Mouse (Mus musculus): ENCODE measurements around the gene Pparg. TPM values are rescaled to one million over a fixed set of nuclear protein-coding genes. Genes with fewer than 3 reads are reported as not detected.

Gene Pparg
- polyA plus RNA-seq, 1 experiment from 2014 or later: 5.7 TPM

DNA sequence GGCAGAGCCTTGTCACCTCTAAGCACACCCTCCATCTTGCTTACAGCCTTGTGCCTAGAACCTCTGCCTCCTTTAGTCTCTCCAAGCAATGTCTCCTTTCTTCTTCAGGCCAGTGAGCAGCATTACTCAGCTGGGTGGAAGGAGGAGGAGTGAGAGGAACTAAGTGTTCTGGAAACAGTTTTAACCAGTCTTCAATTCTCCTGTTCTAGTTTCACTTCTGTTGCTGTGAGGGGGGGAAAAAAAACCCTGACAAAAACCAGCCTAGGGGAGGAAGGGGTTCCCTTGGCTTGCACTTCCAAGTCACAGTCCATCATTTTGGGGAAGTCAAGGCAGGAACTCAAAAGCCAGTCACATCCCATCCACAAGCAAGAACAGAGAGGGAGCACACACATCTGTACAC lies 29.8 kb upstream of the Pparg start:
- Histone ChIP-seq H3K9me3 (replicated peaks) (no peaks in the 10 kb centered on the region), H3K4me2 (no peak overlapping the region), H3K4me3 (replicated peaks) (no peak overlapping the region), H3K4me1 (peaks cover 7% of the 10 kb centered on the region), H3K36me3 (no peaks in the 10 kb centered on the region), H3K27ac (no peak overlapping the region), H3K27me3 (no peaks in the 10 kb centered on the region), H3K9ac (no peak overlapping the region)
- no peak for ATAC-seq (replicated peaks; ENCODE audit: low FRiP score)

DNA sequence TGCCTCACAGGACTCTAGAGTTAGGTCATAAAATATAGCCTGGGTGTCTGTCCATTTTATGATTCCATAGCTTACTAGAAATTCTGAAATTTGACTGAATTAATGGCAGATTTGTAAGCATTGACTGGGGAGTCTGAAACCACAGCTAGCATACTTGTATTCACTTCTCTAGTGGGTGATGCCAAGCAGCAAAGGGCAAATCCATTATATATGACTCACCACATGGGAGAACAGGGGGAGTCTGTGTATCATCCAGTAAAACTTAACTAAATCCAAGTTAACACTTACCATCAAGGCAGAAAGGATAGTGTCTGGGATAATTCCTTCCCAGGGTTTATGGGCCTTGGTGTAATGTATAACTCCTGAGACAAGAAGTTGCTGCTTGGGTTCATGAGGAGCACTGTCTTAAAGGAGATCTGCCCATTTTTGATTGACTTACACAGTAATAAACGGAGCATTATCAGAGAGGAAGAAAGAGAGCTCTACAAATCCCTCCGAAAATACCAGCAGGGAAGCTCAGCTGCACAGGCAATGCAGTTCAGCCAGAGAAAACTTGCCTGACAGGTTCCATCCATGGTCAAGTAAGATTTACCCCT lies 27.6 kb upstream of the Pparg start:
- Histone ChIP-seq H3K36me3 (no peaks in the 10 kb centered on the region), H3K9ac (no peak overlapping the region), H3K4me1 (peaks cover 11% of the 10 kb centered on the region), H3K4me3 (replicated peaks) (no peak overlapping the region), H3K9me3 (replicated peaks) (no peaks in the 10 kb centered on the region), H3K27me3 (no peaks in the 10 kb centered on the region), H3K4me2 (no peak overlapping the region), H3K27ac (no peak overlapping the region)
- 51% methylated on average over 2 of the region's 2 CpGs for WGBS
- no peak for ATAC-seq (replicated peaks; ENCODE audit: low FRiP score)

DNA sequence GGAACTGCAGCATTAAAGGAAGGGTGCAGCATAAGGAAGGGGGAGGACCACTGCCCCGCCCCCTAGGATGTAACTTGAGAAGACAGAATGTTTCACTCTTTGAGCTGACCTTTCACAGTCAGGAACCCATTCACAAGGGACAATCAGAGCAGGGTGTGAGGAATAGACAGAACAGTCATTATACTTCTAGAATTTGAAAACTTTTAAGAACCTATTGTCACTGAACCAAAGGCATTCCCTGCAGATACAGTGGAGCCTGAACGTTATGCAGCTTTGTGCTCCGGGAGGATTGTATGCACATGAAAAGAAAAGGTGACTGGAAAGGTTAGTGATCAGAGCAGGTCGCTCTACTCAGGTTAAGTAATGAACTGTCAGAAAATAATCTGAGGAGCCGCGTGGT lies 25.2 kb upstream of the Pparg start:
- Histone ChIP-seq H3K27me3 (no peaks in the 10 kb centered on the region), H3K27ac (no peak overlapping the region), H3K4me1 (peaks cover 11% of the 10 kb centered on the region), H3K9me3 (replicated peaks) (no peaks in the 10 kb centered on the region), H3K36me3 (no peaks in the 10 kb centered on the region), H3K4me2 (no peak overlapping the region), H3K4me3 (replicated peaks) (no peak overlapping the region), H3K9ac (no peak overlapping the region)
- ATAC-seq (replicated peaks; ENCODE audit: low FRiP score): no peak
- 37% methylated on average over 6 of the region's 6 CpGs for WGBS

DNA sequence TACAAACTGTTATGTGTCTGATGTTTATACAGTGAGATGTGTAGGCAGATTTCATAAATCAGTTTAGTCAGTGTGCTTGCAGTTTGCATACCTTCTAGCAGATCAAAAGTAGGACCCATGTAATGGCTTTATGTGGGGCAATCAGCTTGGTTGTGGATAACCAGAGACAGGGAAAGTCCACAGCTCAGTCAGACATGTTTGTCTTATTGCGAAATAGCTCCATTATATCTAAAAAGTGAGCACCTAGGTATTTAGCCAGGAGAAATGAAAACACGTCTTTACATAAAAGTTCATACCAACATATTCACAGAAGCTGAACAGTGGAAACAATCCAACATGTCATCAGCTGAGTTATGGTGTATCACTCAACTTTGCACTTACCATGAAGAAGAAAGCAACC lies 20.7 kb upstream of the Pparg start:
- peaks cover 19% of the 10 kb centered on the region for H3K4me1 ChIP-seq
- H3K27ac ChIP-seq: no peak overlapping the region
- no peaks in the 10 kb centered on the region for H3K9me3 ChIP-seq (replicated peaks)
- WGBS: 78% methylated on average over 2 of the region's 2 CpGs
- H3K4me2 ChIP-seq: no peak overlapping the region
- ATAC-seq (replicated peaks; ENCODE audit: low FRiP score): no peak
- no peak overlapping the region for H3K9ac ChIP-seq
- H3K4me3 ChIP-seq (replicated peaks): no peak overlapping the region
- H3K27me3 ChIP-seq: no peaks in the 10 kb centered on the region
- H3K36me3 ChIP-seq: no peaks in the 10 kb centered on the region

DNA sequence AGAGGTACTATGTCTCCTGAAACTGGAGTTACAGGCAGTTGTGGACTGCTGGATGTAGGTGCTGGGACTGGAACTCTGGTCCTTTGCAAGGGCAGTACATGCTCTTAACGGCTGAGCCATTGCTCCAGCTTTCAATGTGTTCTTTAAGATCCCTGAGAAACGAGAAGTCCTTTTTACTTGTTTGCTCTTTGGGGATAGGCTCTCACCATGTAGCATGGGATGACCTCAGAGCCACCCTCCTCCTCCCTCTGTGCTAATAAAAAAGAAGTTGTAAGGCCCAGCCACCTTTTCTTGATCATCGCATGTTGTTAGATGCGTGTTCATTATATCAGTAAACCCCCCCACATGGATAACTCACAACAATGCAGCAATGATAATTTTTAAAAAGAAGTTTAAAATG lies 17.7 kb upstream of the Pparg start:
- no peak for ATAC-seq (replicated peaks; ENCODE audit: low FRiP score)
- 75% methylated on average over 4 of the region's 4 CpGs for WGBS
- no peak overlapping the region for H3K4me3 ChIP-seq (replicated peaks)
- H3K9ac ChIP-seq: no peak overlapping the region
- H3K4me2 ChIP-seq: no peak overlapping the region
- H3K9me3 ChIP-seq (replicated peaks): no peaks in the 10 kb centered on the region
- H3K36me3 ChIP-seq: no peaks in the 10 kb centered on the region
- peaks cover 9% of the 10 kb centered on the region for H3K4me1 ChIP-seq
- no peaks in the 10 kb centered on the region for H3K27me3 ChIP-seq
- H3K27ac ChIP-seq: no peak overlapping the region

DNA sequence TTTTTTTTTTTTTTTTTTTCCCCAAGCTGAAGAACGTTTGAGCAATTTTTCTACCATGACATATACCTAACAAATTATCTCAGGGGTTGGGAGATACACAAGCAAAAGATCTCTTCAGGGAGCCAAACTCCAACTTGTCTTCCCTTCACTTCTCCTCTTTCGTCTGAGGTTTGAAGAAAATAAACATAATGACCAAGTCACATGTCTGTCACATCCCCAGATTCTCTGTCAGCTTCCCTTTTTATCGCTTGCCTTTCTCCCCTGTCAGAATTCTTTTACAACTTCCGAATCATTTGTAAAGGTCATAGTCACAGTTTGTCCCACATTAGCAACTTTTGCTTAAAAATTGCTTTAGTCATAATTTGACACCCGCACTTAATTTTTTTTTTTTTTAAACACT lies 17.2 kb upstream of the Pparg start:
- Histone ChIP-seq H3K9me3 (replicated peaks) (no peaks in the 10 kb centered on the region), H3K36me3 (no peaks in the 10 kb centered on the region), H3K4me2 (no peak overlapping the region), H3K9ac (no peak overlapping the region), H3K27ac (no peak overlapping the region), H3K4me3 (replicated peaks) (no peak overlapping the region), H3K4me1 (peaks cover 9% of the 10 kb centered on the region), H3K27me3 (no peaks in the 10 kb centered on the region)
- 50% methylated on average over 5 of the region's 5 CpGs for WGBS
- no peak for ATAC-seq (replicated peaks; ENCODE audit: low FRiP score)

DNA sequence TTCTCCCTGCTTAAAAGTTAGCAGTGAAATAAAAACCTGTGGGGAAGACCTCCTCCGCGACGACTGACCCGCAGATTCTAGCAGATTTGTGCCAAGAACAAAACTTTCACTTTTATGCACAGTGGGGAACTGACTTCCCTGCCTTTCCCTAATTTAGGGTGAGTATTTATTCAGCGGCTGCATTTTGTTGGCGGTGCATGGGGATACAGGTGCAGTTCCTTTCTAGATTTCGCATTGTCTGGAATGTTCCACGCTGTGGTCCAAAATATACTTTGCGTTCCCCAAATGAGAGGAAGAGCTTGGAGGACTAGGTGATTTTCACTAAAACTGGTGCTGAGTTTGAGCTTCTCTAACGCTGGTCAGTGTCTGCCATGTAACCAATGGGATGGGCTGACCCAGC lies 16.6 kb upstream of the Pparg start:
- Histone ChIP-seq H3K27me3 (no peaks in the 10 kb centered on the region), H3K4me2 (peak overlapping the region; percentile 13; the same call in 1 of the 2 replicates), H3K4me1 (peaks cover 9% of the 10 kb centered on the region), H3K9ac (no peak overlapping the region), H3K4me3 (replicated peaks) (no peak overlapping the region), H3K36me3 (no peaks in the 10 kb centered on the region), H3K9me3 (replicated peaks) (no peaks in the 10 kb centered on the region), H3K27ac (no peak overlapping the region)
- WGBS: 39% methylated on average over 10 of the region's 10 CpGs
- ATAC-seq (replicated peaks; ENCODE audit: low FRiP score): no peak

DNA sequence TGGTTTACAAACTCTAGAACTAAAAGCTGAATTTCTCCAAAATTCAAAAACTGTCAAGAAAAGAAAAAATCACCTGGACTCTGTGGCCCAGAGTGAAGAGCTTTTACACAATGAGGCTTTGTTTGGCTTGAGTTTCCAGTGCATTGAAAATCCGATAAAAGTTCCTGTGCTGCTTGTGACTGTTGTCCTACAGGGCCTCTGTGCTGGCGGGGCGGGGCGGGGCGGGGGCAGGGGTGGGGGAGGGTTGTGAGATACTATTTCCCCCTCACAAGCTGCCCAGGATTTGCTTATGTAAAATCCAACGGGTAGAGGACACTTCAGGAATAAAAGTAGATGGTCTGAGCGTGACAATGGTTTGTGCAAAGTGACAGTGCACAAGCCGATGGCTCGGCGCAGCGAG lies 16.2 kb upstream of the Pparg start:
- no peak overlapping the region for H3K9ac ChIP-seq
- ATAC-seq (replicated peaks; ENCODE audit: low FRiP score): no peak
- H3K27ac ChIP-seq: no peak overlapping the region
- H3K9me3 ChIP-seq (replicated peaks): no peaks in the 10 kb centered on the region
- 0 out of 2 replicates have a peak overlapping the region, but pooled peaks have one; percentile 9 for H3K4me2 ChIP-seq
- H3K27me3 ChIP-seq: no peaks in the 10 kb centered on the region
- no peak overlapping the region for H3K4me3 ChIP-seq (replicated peaks)
- H3K36me3 ChIP-seq: no peaks in the 10 kb centered on the region
- WGBS: 36% methylated on average over 11 of the region's 11 CpGs
- H3K4me1 ChIP-seq: peaks cover 12% of the 10 kb centered on the region

DNA sequence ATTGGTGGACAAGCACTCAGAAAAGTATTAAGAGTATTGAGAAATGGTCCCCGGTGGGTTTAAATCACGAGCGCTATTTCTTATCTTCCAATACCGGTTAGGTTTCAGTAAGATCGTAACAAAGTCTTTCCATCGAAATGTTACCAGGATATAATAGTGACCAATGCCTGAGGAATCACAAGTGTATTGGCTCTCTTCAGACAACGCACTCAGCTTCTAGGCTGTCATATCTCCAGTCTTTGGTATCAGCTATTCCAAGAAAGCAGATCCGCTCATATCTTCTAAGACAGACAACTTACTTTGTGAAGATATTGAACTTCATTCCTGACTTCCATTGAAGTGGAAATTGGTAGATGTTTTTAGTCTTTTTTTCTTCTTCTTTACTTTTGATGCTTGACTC lies 15.7 kb upstream of the Pparg start:
- Histone ChIP-seq H3K4me1 (peaks cover 14% of the 10 kb centered on the region), H3K4me3 (replicated peaks) (no peak overlapping the region), H3K9ac (no peak overlapping the region), H3K9me3 (replicated peaks) (no peaks in the 10 kb centered on the region), H3K4me2 (no peak overlapping the region), H3K27me3 (no peaks in the 10 kb centered on the region), H3K36me3 (no peaks in the 10 kb centered on the region), H3K27ac (no peak overlapping the region)
- ATAC-seq (replicated peaks; ENCODE audit: low FRiP score): no peak
- WGBS: 90% methylated on average over 8 of the region's 8 CpGs

DNA sequence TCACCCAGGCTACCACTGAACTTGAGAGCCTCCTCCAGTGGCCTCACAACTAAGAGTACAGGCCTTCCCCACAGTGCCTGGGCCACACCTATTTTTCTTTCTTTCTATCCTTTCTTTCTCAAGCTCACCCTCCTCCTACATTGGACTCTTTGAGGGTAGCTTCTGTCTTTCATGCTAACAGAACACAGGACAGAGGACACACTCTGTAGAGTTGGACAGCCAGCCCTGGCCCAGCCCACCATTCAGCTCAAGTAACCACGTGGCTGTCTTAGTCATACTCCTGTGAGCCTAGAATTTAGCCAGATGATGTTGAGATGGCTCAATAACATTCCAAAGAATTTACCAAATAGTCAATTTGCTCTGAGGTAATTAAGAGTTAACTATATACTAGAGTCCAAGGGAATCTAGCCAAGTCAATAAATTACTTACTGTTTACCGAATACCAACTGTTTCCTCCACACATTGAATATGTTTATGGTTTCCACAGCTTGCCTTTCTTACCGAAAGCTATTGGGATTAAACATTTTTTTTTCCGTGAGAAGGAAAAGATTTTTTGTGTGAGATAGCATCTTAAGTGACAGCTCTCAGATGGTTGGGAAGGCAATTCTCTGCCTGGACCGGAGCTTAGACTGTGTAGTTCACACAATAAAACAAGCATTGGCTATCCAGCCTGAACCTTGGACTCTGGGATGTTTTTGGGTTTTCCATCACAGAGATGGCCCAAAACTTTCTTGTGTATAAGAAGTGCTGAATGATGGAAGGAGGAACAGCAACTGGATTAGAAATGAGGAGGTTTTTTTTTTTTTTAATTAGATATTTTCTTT lies 10.9 kb upstream of the Pparg start:
- Histone ChIP-seq H3K4me2 (no peak overlapping the region), H3K9me3 (replicated peaks) (no peaks in the 10 kb centered on the region), H3K4me3 (replicated peaks) (no peak overlapping the region), H3K4me1 (peaks cover 5% of the 10 kb centered on the region), H3K27ac (peak overlapping the region; percentile 54), H3K9ac (no peak overlapping the region), H3K27me3 (no peaks in the 10 kb centered on the region), H3K36me3 (no peaks in the 10 kb centered on the region)
- whole genome bisulfite sequencing: 39% methylated on average over 5 of the region's 5 CpGs
- no peak for ATAC-seq (replicated peaks; ENCODE audit: low FRiP score)

DNA sequence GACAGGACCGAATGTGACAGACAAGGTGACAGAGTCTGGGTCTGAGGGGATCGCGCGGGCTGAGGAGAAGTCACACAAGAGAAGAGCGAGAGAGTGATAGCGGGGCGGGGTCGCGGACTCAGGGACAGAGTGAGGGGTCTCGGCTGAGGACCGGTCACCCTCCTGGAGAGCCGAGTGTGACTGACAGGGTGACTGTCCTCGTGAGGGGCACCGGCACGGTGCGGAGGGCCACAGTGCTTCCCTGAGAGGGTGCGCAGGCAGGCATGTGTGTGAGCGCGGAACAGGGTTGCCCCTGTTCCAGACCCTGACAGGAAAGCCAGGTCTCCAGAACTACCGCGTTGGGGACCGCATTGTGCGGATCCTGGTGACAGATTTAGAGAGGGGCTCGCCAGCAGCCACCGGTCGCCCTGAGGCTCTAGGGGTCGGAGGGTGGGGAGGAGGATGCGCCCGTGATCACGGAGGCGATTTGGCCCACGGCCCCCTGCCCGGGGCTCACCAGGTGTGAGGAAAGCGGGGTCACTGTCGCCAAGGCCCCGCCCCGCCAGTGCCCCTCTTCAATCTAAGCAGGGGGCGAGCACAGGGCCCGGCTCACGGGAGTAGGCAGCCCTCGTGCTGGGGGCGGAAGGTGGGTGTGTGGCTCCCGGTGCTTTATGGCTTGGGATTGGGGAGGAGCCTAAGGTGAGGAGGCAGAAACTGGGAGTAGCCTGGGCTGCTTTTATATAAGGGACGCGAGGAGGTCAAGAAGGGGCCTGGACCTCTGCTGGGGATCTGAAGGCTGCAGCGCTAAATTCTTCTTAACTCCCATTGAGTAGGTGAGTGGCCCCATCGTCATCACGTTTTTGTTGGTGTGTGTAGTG lies 1.1 kb downstream of the Pparg start:
- ATAC-seq (replicated peaks; ENCODE audit: low FRiP score): peak; percentile 72
- no peak overlapping the region for H3K27ac ChIP-seq
- H3K4me2 ChIP-seq: peak overlapping the region; percentile 100
- peaks cover 13% of the 10 kb centered on the region for H3K4me1 ChIP-seq
- 0 out of 2 replicates have a peak, but pooled peaks cover 5% of the 10 kb centered on the region for H3K9me3 ChIP-seq (replicated peaks)
- H3K27me3 ChIP-seq: peaks cover 22% of the 10 kb centered on the region
- peak overlapping the region; percentile 55 for H3K9ac ChIP-seq
- H3K36me3 ChIP-seq: no peaks in the 10 kb centered on the region
- peak overlapping the region; percentile 65 for H3K4me3 ChIP-seq (replicated peaks)
- 3% methylated on average over 48 of the region's 48 CpGs for WGBS
